Mouse (Mus musculus) cerebellum, postnatal 4 days (tissue): ENCODE measurements at regions not wholly inside any gene's neighbourhood (a gene's known extent, or its start where the extent isn't known, plus 50 kb on each side); places are given as distances from the start of the nearest gene placed in this dataset.

Experiments
- DNase-seq, 2 experiments: peaks; one replicate each; pipeline ENCODE4 v3.0.0; 2022; ENCODE audit warnings: low spot score in 2 of 2, mixed read lengths in 1 of 2

- no peak for DNase-seq
Observed at GRCm38 (mm10) chr14:67181586-67181985, 1172.6 kb upstream of the Gulo start.

DNA sequence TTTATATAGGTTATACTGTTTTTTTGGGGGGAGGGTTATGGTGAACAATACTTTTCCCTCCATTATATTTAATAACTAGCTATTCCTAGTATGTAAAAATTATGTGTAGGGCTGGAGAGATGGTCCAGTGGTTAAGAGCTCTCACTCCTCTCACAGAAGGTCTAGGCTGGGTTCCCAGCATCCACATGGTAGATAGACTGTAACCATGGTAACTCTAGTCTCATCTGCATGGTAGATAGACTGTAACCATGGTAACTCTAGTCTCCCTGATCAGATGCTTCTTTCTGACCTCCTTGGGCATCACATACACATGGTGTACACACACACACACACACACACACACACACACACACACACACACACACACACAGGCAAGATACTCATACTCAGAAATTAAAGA, 1170.5 kb upstream of the Gulo start:
- no peak for DNase-seq

DNA sequence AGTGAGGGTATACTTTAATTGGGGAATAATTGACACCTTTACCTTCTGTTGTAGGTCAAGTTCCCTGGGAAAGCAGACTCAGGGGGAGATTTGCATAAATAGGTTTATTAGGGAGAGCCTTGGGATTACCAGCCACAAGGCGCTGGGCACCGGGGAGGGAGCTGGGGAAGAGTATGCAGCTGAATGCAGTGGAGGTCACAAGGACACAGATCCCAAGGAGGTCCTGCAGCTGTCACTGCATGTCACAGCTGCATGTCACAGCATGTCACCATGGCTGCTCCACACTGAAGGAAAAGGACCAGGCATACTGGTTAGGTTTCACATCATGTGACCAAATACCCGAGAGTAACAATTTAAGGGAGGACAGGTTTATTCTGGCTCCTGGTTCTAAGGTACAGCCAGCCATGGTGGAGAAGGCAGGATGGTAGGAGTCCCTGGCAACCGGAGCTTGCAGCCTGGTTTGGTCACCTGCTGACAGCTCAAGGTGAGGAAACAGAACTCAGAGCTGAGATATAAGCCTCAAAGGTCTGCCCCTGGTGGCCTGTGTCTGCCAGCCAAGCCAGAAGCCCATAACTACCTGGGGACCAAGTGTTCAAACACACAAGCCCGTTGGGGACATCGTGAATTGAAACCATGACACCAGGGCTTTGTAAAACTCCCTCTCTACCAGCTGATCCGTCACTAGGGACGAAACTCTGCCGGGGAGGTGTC, 1169.5 kb upstream of the Gulo start:
- DNase-seq = no peak

DNA sequence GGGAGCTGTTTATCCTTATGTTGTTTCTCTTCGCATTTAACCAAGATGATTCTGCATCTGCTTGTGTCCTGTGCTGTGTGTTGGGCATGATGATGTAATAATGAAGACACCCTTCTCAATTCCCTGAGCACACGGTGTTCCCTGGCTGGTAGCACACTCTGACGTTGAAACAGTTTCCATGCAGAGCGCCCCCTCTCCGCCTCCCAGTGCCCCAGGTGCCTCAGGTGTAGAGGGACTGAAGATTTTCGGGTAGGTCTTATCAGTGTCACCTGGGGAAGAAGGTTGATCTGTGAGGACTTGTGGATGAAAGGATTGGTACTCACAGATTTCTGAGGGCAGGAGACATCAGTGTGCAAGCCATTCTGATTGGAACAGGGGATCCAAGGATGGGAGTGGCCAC, 1167.7 kb upstream of the Gulo start:
- no peak for DNase-seq

DNA sequence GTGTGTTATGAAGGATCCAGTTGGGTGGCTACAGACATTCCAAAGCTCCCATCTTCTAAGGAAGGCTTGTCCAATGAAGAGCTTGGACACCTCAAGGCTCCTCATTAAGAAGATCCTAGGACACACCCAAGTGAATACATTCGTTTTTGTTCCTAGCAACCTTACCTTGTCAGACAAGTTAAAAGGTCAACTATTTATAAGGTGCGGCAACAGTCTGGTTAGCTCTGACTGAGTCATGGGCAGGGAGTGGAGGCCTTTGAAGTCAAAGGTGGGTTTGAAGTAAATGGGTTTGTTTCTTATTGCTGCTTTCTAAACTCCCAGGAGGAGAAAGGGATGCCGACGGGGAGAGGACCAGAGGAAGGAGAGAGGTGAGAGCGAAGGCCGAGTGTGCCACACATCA, 1167.1 kb upstream of the Gulo start:
- DNase-seq = no peak

DNA sequence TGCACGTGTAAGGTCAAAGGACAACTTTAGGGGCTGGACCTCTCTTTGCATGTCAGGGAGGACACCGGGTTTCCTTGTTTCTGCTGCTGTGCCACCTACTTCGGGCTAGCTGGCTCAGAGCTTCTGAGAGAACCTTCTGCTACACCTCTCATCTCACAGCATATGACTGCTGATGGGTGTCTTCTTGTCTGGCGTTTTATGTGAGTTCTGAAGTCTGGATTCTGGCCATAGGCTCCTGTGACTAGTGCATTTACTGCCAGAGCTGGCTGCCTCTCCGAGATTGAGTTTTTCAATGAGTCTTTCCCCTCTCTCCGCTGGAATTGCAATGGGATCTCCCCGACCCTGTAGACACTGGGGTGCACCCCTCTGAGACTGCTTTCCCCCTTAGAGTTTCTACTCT, 1165.9 kb upstream of the Gulo start:
- DNase-seq = no peak

- no peak for DNase-seq
Observed at GRCm38 (mm10) chr14:67170801-67171200, 1161.8 kb upstream of the Gulo start.

- no peak for DNase-seq
Observed at GRCm38 (mm10) chr14:67170248-67170647, 1161.2 kb upstream of the Gulo start.

DNA sequence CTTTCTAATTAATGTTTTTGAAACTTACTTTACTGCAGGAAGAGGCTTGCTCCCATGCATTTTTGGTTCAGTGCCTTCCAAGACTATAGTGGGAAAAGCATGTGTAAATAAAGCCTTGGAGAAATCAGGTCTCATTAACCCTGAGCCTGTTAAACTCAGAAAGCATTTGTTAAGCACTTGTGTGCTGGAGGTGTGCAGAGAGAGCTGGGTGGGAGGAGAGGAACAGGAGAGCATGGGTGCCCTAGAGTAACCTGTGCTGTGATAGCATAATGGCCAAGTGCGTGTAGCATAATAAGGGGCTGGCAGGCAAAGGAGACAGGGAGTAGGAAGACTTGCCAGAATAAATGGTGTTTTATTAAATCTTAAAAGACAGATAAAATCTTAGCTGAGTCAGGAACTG, 1160.2 kb upstream of the Gulo start:
- no peak for DNase-seq

- DNase-seq = no peak
Observed at GRCm38 (mm10) chr14:67159996-67160395, 1151.0 kb upstream of the Gulo start.

GRCm38 (mm10) chr14:67158867-67159266, 1149.9 kb upstream of the Gulo start:
- no peak for DNase-seq

GRCm38 (mm10) chr14:67156366-67156765, 1147.4 kb upstream of the Gulo start:
- DNase-seq = no peak

- no peak for DNase-seq
Observed at GRCm38 (mm10) chr14:67153621-67154020, 1144.6 kb upstream of the Gulo start.

DNA sequence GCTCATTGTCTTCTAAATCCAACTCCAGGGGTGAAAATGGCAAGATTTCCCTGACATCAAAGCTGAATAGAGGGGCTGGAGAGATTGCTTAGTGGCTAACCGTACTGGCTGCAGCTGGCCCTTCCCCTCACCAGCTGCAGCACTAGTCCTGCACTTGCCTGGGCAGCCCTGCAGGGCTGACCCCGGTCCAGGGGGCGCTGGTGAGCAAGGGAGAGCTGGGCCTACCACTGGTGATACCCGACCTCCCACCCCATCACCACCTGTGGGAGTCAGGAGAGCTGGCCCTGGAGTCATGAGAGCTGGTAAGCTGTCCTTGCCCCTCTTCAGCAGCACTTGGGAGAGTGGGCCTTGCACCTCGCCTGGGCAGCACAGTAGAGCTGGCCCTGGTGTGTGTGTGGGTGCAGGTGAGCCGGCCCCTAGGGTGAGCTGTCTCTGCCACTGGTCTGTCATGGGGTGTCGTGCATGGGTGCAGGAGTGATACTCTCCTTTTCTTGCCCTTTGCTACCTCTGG, 1141.0 kb upstream of the Gulo start:
- DNase-seq = no peak

DNA sequence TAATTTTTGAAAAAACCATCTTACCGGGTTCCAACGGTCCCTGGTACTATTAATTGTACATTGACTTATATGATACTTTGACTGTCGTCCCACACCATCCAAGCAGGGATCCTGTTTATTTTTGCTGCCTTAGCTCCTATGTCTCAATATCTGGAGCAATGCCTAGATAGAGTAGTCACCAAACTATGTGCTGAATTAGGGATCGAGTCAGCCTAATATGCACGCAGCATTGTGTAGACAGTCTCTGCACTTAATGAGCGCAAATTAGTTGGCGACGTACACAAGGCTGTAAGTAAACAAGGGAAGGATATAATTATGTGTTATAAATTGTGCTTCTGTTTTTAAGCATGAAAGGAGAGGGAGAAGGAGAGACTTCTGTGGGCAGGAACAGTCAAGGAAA, 1140.1 kb upstream of the Gulo start:
- DNase-seq = no peak

GRCm38 (mm10) chr14:67146602-67147001, 1137.6 kb upstream of the Gulo start:
- no peak for DNase-seq

DNA sequence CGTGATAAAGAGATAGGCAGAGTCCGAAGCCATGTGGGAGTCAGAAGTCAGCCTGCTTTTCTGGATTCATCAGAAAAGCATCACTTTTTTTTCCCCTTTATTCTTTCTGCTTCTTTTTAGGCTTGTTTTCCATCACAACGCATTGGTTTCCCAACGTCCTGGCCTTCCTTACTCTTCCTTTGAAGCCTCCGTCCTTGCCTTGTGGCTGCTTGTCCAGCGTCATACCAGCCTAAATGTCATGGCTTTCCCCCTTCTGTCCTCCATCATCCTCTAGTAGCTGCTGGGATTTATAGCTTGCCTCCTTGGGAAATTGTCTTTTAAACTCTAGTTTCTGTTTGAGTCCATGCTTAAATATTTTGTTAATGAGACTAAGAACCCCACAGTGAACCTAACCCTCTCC, 1136.0 kb upstream of the Gulo start:
- DNase-seq = no peak

DNA sequence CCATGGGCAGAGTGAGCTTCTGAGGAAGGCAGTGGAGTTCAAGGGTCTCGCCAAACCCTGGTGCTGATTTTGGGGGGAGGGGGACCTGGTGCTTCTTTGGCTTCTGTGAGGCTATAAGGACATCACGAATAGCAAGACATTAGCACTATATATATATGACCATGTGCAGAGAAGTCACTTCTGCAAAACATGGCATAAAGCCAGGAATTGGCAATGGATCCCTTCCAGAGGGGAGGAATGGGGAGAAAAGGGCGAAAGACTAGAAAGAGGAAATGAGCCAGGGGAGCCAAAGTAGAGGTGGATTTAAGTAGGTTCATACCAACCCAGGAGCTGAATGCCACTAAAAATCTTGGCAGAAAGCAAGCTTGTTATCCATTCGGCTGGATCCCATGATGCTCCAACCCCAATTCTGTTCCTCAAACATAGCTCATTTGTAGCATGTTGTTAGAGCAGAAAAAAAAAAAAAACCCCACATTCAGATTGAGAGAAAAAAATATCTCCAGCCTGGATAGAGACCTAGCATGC, 1135.5 kb upstream of the Gulo start:
- no peak for DNase-seq

GRCm38 (mm10) chr14:67143826-67144225, 1134.8 kb upstream of the Gulo start:
- DNase-seq = no peak

DNA sequence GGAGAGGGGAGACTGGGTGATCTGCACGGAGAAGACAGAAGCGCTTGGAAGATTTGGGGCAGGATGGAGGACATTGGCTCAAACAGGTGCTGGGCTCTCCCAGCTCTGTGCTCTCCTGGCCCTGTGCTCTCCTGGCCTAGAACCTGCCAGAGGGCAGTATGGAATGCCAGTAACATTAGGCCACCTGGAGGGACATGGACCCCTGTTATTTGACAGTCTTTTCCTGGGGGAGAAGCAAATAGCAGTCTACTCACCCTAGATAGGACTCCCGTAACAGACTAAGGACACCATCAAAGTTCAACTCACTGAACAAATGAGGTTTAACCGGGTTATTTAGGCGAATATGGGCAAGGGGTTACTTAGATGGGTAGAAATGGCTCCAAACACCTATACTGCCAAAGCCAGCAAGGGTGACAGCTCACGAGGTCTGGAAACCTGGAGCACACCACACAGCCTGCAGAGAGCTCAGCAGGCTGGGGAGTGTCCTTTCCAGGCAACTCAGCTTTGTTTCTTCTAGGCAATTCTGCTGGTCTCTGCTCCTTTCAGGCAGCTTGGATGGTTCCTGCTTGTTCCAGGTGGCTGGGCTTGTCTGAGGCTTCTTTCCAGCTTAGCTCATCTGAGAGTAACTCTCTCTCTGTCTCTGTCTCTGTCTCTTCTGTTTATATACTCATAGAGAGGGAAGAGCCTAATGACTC, 1133.7 kb upstream of the Gulo start:
- DNase-seq = no peak

- peak in 1 of 2 experiments; percentile 55 for DNase-seq
Observed at GRCm38 (mm10) chr14:67141581-67142441, 1132.8 kb upstream of the Gulo start.

- DNase-seq = no peak
Observed at GRCm38 (mm10) chr14:67141151-67141550, 1132.1 kb upstream of the Gulo start.
